Comparison of ENCODE assay signal across 8 mouse cellular contexts in the genomic region with DNA sequence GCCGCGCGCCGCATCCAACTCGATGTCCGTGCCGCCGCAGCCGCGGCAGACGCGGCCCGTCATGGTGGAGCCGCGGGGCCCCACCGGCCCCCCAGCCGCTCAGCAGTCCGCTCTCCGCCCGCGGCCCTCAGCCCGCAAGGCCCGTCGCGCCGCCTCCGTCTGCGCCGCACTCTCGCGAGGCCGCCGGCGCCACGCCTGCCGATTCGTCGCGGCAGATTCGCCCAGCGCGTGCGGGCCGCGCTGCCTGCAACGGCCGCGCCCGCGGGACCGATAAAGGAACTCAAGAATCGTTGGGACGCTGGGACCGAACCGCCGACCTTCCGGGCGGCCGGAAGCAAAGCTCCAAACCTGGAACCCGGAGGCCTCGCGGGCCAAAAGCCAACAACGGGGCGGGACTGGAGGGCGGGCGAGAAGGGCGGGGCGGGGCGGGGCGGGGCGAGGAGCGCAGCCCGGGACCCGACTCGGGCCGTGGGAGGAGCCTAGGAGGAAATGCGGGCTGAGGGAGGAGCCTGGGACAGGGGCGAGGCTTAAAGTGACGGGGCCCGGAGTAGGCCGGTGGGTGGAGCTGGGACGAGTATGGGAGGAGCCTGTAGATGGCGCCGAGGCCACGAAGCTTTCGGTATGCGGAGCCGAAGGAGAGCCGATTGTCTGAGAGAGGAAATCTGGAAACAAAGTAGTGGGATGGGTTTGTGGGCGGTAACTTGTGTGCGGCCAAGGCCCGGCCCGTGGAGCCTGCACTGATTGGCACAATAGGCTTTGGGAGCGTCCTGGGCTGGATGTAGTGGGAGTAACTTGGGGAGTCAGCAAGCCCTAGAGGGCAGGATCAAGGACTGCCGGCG. TPM values are rescaled to one million over a fixed set of nuclear protein-coding genes. Genes with fewer than 3 reads are reported as not detected.
DNase-seq lines count a peak whose midpoint lies in the region; ATAC-seq and TF ChIP-seq lines count a peak whose summit lies in the region.

Brf1 (minus strand) TSS at position 411 of the 839 bp plus-strand sequence.

- H3K27me3 ChIP-seq in megakaryocyte, embryonic 14.5 days (replicated peaks): peaks cover 24% of the 10 kb centered on the region

- H3K4me1 ChIP-seq in cortical plate, adult 2 months (ENCODE audit: control insufficient read depth, insufficient read depth, low read length): peaks cover 2% of the 10 kb centered on the region; the same call in 1 of the 2 replicates
- H3K4me1 ChIP-seq in megakaryocyte, embryonic 14.5 days: peaks cover 33% of the 10 kb centered on the region

- peak; percentile 44 for TF ChIP-seq POLR2A in cortical plate, adult 2 months (IDR thresholded peaks at IDR 0.05; ENCODE audit: extremely low read depth, insufficient read depth, low read length)

- H3K9me3 ChIP-seq in megakaryocyte, embryonic 14.5 days: peaks cover 10% of the 10 kb centered on the region

- TF ChIP-seq CTCF in cortical plate, adult 2 months (IDR thresholded peaks at IDR 0.05; ENCODE audit: extremely low read depth, insufficient read depth, low read length): no peak

- H3K27ac ChIP-seq in cortical plate, adult 2 months (ENCODE audit: insufficient read depth, low read length): peak within 1 kb of the TSS; percentile 94

- H3K36me3 ChIP-seq in megakaryocyte, embryonic 14.5 days (replicated peaks; ENCODE audit: low read length): peaks cover 23% of the 10 kb centered on the region

- peak; percentile 94 to 95 for DNase-seq in gastrocnemius, adult 8-10 months (ENCODE audit: low spot score in 2 of 2)
- peak; percentile 79 for DNase-seq in hindlimb bud, embryonic 11.5 days (ENCODE audit: extremely low spot score, low read depth, low spot score)
- DNase-seq in left cerebral cortex, adult 8-10 months (ENCODE audit: low spot score in 2 of 2): peak; percentile 88 to 93
- peak; percentile 96 to 97 for DNase-seq in right cerebral cortex, postnatal 10 days (ENCODE audit: low spot score in 2 of 2)
- peak; percentile 87 for DNase-seq in urinary bladder, postnatal 25 days (ENCODE audit: low spot score)

- H3K4me3 ChIP-seq in cortical plate, adult 2 months (ENCODE audit: insufficient read depth, low read length): peak within 1 kb of the TSS; percentile 93
- peak within 1 kb of the TSS; percentile 100 for H3K4me3 ChIP-seq in megakaryocyte, embryonic 14.5 days (replicated peaks)

- peak; percentile 94 for ATAC-seq in activated CD4-positive, CD25-positive, alpha-beta regulatory T cell, adult 4 months

RNA-seq across cellular contexts. Expression of gene Brf1, which starts in this region (rescaled TPM):
- 10 to 100 TPM; 24.7 to 25.0 TPM for polyA plus RNA-seq in activated CD4-positive, CD25-positive, alpha-beta regulatory T cell, adult 4 months (2017; shearing (Covaris generic))
- 38.8 and 39.6 TPM in 2 replicates for polyA plus RNA-seq in cortical plate, adult 2 months (2012; rRNA removed)
- 10 to 100 TPM; 13.8 to 18.9 (median 18.4) TPM for total RNA-seq in gastrocnemius, adult 8-10 months (2022)
- total RNA-seq in left cerebral cortex, adult 8-10 months (2022): 10 to 100 TPM; 46.0 to 56.9 (median 48.2) TPM
- polyA plus RNA-seq in megakaryocyte, embryonic 14.5 days (2012; ENCODE audit: insufficient read depth, low replicate concordance): 11.5 and 16.3 TPM in 2 replicates

Comparison
In these comparisons a context has a peak if more than half of its experiments do, and no peak if none do; other contexts are left out.
1. Peak in every context shown above with its lines: DNase-seq, ATAC-seq, H3K4me3 ChIP-seq and H3K27ac ChIP-seq.